Mouse (Mus musculus) lung, embryonic 16.5 days (tissue): ENCODE results near the gene Serbp1. TPM values are rescaled to one million over a fixed set of nuclear protein-coding genes. Genes with fewer than 3 reads are reported as not detected.
A peak's percentile ranks its signal among the peaks of the same experiment; 100 is the strongest.

Source experiments
- ATAC-seq: fragments of 200-750 bp; cut with Nextera tagmentation; 2 replicates; pipeline ENCODE4 v1.8.0; 2017; ENCODE audit warnings: low read depth, mild to moderate bottlenecking, moderate library complexity
- H3K27ac ChIP-seq: fragments of 300-500 bp; sonication (generic); 2 replicates; pipeline ENCODE4 v1.5.1; 2014; ENCODE audit warnings: mild to moderate bottlenecking, control low read depth, low read length
- H3K27me3 ChIP-seq: fragments of 300-500 bp; sonication (generic); 2 replicates; pipeline ENCODE4 v1.6.1; 2014; ENCODE audit warnings: low read depth, low read length, mixed read lengths; ENCODE audit not compliant: control insufficient read depth, insufficient read depth
- H3K36me3 ChIP-seq: fragments of 300-500 bp; sonication (generic); 2 replicates; pipeline ENCODE4 v1.6.1; 2014; ENCODE audit warnings: low read length; ENCODE audit not compliant: control insufficient read depth, insufficient read depth
- H3K4me1 ChIP-seq: fragments of 300-500 bp; sonication (generic); replicated peaks from 2 replicates; pipeline ENCODE4 v1.6.1; 2014; ENCODE audit warnings: low read length, mixed read lengths; ENCODE audit not compliant: control insufficient read depth, insufficient read depth
- H3K4me2 ChIP-seq: fragments of 300-500 bp; sonication (generic); 2 replicates; pipeline ENCODE4 v1.6.1; 2014; ENCODE audit warnings: low read depth, low read length, control low read depth
- H3K4me3 ChIP-seq: fragments of 300-500 bp; sonication (generic); 2 replicates; pipeline ENCODE4 v1.5.1; 2014; ENCODE audit warnings: mild to moderate bottlenecking, low read length, control low read depth
- H3K9ac ChIP-seq: fragments of 300-500 bp; sonication (generic); 2 replicates; pipeline ENCODE4 v1.6.1; 2014; ENCODE audit warnings: low read length, control low read depth
- H3K9me3 ChIP-seq: fragments of 300-500 bp; sonication (generic); 2 replicates; pipeline ENCODE4 v1.6.1; 2016; ENCODE audit warnings: low read length; ENCODE audit not compliant: control insufficient read depth
- WGBS: fragments of 180-500 bp; shearing (Covaris S2); extraction: QIAGEN DNeasy Blood & Tissue Kit; methylation state at CpG from one replicate; pipeline ENCODE4 v1.1.7; 2014; 5-methylcytosine and 5-hydroxymethylcytosine counted together
- polyA plus RNA-seq: library from polyadenylated mRNA; unstranded; fragments of >200 nt; fragmentation: Nextera tagmentation; extraction: Ambion mirVana; gene quantifications from 2 replicates; pipeline ENCODE4 v1.2.1, GENCODE M21; 2015

Serbp1 gene
- polyA plus RNA-seq, 1 experiment from 2014 or later: 318 TPM

DNA sequence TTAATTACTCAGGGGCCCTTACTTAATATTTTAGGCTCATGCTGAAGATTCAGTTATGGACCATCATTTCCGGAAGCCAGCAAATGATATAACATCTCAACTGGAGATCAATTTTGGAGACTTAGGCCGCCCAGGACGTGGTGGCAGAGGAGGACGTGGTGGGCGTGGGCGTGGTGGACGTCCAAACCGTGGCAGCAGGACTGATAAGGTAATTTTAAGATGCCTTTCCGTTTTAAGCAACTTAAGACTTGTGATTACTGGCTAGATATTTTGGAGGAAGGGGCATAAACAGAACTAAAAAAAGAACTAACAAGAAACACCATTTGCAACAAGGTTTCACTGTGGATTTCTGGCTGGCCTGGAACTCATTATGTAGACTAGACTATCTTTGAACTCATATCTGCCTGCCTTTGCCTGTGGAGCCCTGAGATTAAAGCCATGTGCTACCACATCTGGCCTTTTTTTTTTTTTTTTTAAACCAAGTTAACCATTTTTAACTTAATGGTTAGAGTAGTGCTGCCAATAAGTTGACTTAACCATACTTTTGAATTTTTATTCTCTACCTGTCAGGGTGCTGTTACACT lies 43.7 kb downstream of the Serbp1 start:
- WGBS: 81% methylated on average over 9 of the region's 9 CpGs
- no peak for ATAC-seq
- Histone ChIP-seq H3K9me3 (no peaks in the 10 kb centered on the region), H3K4me3 (no peak overlapping the region), H3K9ac (no peak overlapping the region), H3K27me3 (no peaks in the 10 kb centered on the region), H3K36me3 (peaks cover 43% of the 10 kb centered on the region), H3K4me1 (no peaks in the 10 kb centered on the region), H3K27ac (no peak overlapping the region), H3K4me2 (no peak overlapping the region)

DNA sequence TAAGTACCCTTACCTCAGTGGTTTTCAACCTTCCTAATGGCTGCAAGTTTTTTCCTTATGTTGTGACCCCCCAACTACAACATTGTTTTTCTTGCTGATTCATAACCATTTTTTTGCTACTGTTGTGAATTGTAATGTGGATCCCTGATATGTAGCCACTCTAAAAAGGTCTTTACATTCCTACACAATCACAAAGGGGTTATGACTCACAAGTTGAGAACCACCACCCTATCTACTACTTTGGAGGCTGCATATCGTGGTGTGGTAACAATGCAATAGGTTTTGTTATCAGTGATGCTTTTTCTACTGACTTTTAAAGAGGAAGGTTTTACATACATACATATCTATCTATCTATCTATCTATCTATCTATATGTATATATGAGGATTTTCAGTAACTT lies 44.9 kb downstream of the Serbp1 start:
- Histone ChIP-seq H3K27ac (no peak overlapping the region), H3K4me2 (no peak overlapping the region), H3K27me3 (no peaks in the 10 kb centered on the region), H3K9me3 (no peaks in the 10 kb centered on the region), H3K9ac (no peak overlapping the region), H3K4me1 (no peaks in the 10 kb centered on the region), H3K36me3 (peaks cover 34% of the 10 kb centered on the region), H3K4me3 (no peak overlapping the region)
- WGBS: 85% methylated on average over 1 of the region's 1 CpGs
- ATAC-seq: no peak

- Histone ChIP-seq H3K4me1 (no peaks in the 10 kb centered on the region), H3K36me3 (peaks cover 8% of the 10 kb centered on the region), H3K27ac (no peak overlapping the region), H3K27me3 (no peaks in the 10 kb centered on the region), H3K4me2 (no peak overlapping the region), H3K9ac (no peak overlapping the region), H3K4me3 (no peak overlapping the region), H3K9me3 (no peaks in the 10 kb centered on the region)
- 77% methylated on average over 5 of the region's 5 CpGs for WGBS
- 0 out of 2 replicates have a peak, but pooled peaks have one; percentile 28 for ATAC-seq
Observed at GRCm38 (mm10) chr6:67292042-67292623, 54.2 kb downstream of the Serbp1 start.

GRCm38 (mm10) chr6:67296126-67296525 lies 58.1 kb downstream of the Serbp1 start:
- no peak for ATAC-seq
- 50% methylated on average over 5 of the region's 5 CpGs for WGBS
- no peaks in the 10 kb centered on the region for H3K27me3 ChIP-seq
- H3K9me3 ChIP-seq: no peaks in the 10 kb centered on the region
- H3K9ac ChIP-seq: no peak overlapping the region
- H3K27ac ChIP-seq: no peak overlapping the region
- no peaks in the 10 kb centered on the region for H3K36me3 ChIP-seq
- no peak overlapping the region for H3K4me3 ChIP-seq
- no peak overlapping the region for H3K4me2 ChIP-seq
- peaks cover 8% of the 10 kb centered on the region; the same call in 1 of the 2 replicates for H3K4me1 ChIP-seq

- no peak overlapping the region for H3K9ac ChIP-seq
- no peak overlapping the region for H3K27ac ChIP-seq
- H3K4me1 ChIP-seq: peaks cover 8% of the 10 kb centered on the region; the same call in 1 of the 2 replicates
- H3K4me3 ChIP-seq: no peak overlapping the region
- H3K9me3 ChIP-seq: no peaks in the 10 kb centered on the region
- no peak for ATAC-seq
- H3K36me3 ChIP-seq: no peaks in the 10 kb centered on the region
- no peaks in the 10 kb centered on the region for H3K27me3 ChIP-seq
- 73% methylated on average over 5 of the region's 5 CpGs for WGBS
- H3K4me2 ChIP-seq: no peak overlapping the region
Observed at GRCm38 (mm10) chr6:67298742-67299141, 60.8 kb downstream of the Serbp1 start.

DNA sequence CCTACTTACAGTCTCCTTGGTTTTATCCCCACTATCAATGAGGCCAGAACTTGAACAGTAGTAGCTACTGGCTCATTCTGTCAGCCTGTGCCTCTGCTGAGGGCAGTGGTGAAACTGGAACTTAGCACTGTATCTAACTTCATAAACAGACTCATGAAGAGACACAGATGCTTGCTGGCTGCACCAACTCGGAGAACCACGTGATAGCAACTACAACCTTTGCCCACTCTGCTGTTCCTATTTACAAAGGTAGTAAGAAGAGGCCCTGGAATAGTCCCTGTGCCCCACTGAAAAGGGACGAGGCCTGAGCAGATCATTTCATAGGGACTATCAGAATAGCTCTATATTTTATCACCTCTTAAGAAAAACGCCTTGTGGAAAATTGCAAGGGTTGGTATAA lies 62.3 kb downstream of the Serbp1 start:
- Histone ChIP-seq H3K36me3 (no peaks in the 10 kb centered on the region), H3K4me3 (no peak overlapping the region), H3K27me3 (no peaks in the 10 kb centered on the region), H3K9ac (no peak overlapping the region), H3K4me1 (peaks cover 8% of the 10 kb centered on the region; the same call in 1 of the 2 replicates), H3K4me2 (no peak overlapping the region), H3K9me3 (no peaks in the 10 kb centered on the region), H3K27ac (no peak overlapping the region)
- no peak for ATAC-seq
- WGBS: 46% methylated on average over 4 of the region's 4 CpGs

DNA sequence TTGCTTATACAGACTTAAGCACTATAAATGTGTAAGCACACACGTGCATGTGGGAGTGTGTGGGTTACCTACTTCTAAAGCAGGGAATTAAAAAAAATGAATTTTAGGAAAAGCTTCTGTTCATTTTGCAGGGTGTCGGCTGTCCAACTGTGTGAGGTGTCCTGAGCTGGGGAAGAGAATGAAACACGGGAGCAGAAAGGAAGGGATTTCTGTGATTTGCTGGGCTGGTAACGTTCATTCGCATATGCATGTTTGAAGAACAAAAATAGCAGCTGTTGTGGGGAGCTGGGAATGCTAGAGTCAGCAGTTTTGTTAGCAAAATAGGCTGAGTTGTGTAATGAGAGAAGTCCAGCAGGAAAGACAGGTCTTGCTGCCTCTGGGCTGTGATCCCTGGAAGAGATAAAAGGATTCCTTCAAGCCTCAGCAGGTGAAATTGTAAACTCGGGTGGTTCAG lies 62.8 kb downstream of the Serbp1 start:
- no peaks in the 10 kb centered on the region for H3K36me3 ChIP-seq
- peaks cover 8% of the 10 kb centered on the region; the same call in 1 of the 2 replicates for H3K4me1 ChIP-seq
- WGBS: 33% methylated on average over 6 of the region's 6 CpGs
- ATAC-seq: peak; percentile 49; the same call in 1 of the 2 replicates
- H3K9me3 ChIP-seq: no peaks in the 10 kb centered on the region
- no peak overlapping the region for H3K27ac ChIP-seq
- no peak overlapping the region for H3K9ac ChIP-seq
- no peak overlapping the region for H3K4me3 ChIP-seq
- no peaks in the 10 kb centered on the region for H3K27me3 ChIP-seq
- H3K4me2 ChIP-seq: no peak overlapping the region

DNA sequence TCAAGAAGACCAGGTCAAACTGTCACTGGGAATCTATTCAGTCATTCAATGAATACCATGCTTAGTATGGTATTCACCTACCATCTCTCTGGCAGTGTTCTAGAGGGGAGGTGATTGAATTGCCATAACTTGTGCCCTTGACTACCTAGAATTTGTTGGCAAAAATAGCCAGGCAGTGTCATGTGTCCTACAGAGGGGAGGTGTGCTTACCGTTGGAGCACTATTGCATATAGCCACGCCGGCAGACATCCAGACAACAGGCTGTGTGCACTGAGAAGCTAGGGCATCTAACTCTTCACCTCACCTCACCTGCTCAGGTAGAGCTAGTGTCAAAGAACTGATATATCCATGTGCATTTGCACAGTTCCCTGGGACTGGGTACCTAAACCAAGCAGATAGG lies 63.3 kb downstream of the Serbp1 start:
- Histone ChIP-seq H3K4me3 (no peak overlapping the region), H3K4me2 (no peak overlapping the region), H3K9me3 (no peaks in the 10 kb centered on the region), H3K4me1 (peaks cover 8% of the 10 kb centered on the region; the same call in 1 of the 2 replicates), H3K27ac (no peak overlapping the region), H3K9ac (no peak overlapping the region), H3K27me3 (no peaks in the 10 kb centered on the region), H3K36me3 (no peaks in the 10 kb centered on the region)
- WGBS: 77% methylated on average over 3 of the region's 3 CpGs
- ATAC-seq: no peak

DNA sequence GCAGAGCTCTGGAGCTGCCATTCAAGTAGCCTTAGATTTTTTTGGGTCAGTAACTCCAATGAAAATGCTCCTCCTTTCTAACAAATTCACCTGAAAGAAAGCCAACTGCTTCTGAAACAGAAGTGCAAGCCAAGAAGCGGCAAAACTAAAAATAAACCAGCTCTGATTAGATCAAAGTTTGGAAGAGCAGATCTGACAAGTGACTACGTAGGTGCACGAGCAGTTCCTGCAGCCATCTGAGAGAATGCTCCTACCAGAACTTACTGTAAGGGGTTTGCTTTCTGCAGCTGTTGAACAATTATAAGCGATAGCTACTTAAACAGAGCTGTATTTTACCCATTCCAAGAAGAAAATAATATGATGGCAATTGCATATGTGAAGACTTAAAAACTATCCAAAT lies 64.5 kb downstream of the Serbp1 start:
- Histone ChIP-seq H3K4me1 (peaks cover 8% of the 10 kb centered on the region; the same call in 1 of the 2 replicates), H3K4me3 (no peak overlapping the region), H3K27ac (no peak overlapping the region), H3K9ac (no peak overlapping the region), H3K27me3 (no peaks in the 10 kb centered on the region), H3K36me3 (no peaks in the 10 kb centered on the region), H3K4me2 (no peak overlapping the region), H3K9me3 (no peaks in the 10 kb centered on the region)
- ATAC-seq: no peak
- 72% methylated on average over 4 of the region's 4 CpGs for WGBS
